ENCODE assay signal across 11 mouse cellular contexts in the genomic region with DNA sequence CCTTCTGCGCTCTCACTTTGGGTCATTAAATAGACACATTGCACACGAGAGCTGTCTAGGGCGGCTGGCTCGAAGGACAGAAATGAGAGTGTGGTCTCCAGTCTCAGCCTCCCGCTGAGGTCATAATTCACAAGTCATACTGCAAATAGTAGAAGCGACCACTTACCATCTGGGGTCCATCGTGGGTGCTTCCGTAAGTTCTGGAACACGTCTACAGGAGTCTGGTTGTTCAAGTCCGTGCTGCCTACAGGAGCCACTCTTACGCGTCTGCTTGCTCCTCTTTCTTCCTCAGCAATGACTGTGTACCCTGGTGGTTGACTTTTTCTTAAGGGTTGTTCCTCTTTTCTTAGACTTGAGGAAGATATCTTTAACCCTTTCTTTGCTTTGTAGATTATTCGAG. TPM values are rescaled to one million over a fixed set of nuclear protein-coding genes. Genes with fewer than 3 reads are reported as not detected.
A peak's percentile ranks its signal among the peaks of the same experiment; 100 is the strongest.
DNase-seq lines count a peak whose midpoint lies in the region; ATAC-seq lines count a peak whose summit lies in the region.
"Had no signal": no experiment of that assay in that cellular context is flagged by ENCODE, and none has a peak within 500 bp of the region (broad histone marks: within the 10 kb centered on the region; RNA-seq: fewer than 3 reads in every experiment).

A gene (minus strand): TSS at position 300 of the 400 bp plus-strand sequence.

- 85% methylated on average over 13 of the region's 13 CpGs for WGBS in heart, embryonic 10.5 days
- 70% methylated on average over 13 of the region's 13 CpGs for WGBS in neural tube, embryonic 15.5 days

- peak; percentile 93 to 94 for ATAC-seq in hematopoietic stem cell, adult 5-6 weeks (replicated peaks in 1 of 2; ENCODE audit: insufficient read depth in 1 of 2, low FRiP score in 2 of 2, low TSS enrichment in 1 of 2, low read depth in 1 of 2, poor library complexity in 2 of 2, severe bottlenecking in 2 of 2)
- peak; percentile 90 for ATAC-seq in monocyte, adult 5-6 weeks (replicated peaks; ENCODE audit: insufficient number of reproducible peaks, low FRiP score, low TSS enrichment, poor library complexity, severe bottlenecking)
- ATAC-seq in neural tube, embryonic 15.5 days (ENCODE audit: low FRiP score) = no peak
- ATAC-seq: forebrain, embryonic 15.5 days had no signal

- peak; percentile 21 for DNase-seq in heart, adult 8-10 months (ENCODE audit: low spot score)
- no peak for DNase-seq in heart, embryonic 10.5 days (ENCODE audit: low spot score)
- peak; percentile 71 for DNase-seq in CD4-positive, CD25-positive, alpha-beta regulatory T cell, adult 2 months (ENCODE audit: low read depth, low spot score)
- no peak for DNase-seq in cerebellum, adult 9-11 months
- DNase-seq in right cerebral cortex, adult 18-20 months = no peak
- DNase-seq: adrenal gland, postnatal 10 days had no signal

- no peak within 1 kb of the TSS for H3K9ac ChIP-seq in neural tube, embryonic 15.5 days (replicated peaks)
- H3K9ac ChIP-seq: forebrain, embryonic 15.5 days; hindbrain, embryonic 13.5 days had no signal

- no peak within 1 kb of the TSS for H3K27ac ChIP-seq in heart, embryonic 10.5 days
- H3K27ac ChIP-seq in neural tube, embryonic 15.5 days (replicated peaks) = no peak within 1 kb of the TSS
- H3K27ac ChIP-seq: forebrain, embryonic 15.5 days; hindbrain, embryonic 13.5 days had no signal

- no peaks in the 10 kb centered on the region for H3K4me1 ChIP-seq in heart, embryonic 10.5 days
- no peaks in the 10 kb centered on the region for H3K4me1 ChIP-seq in neural tube, embryonic 15.5 days
- H3K4me1 ChIP-seq: forebrain, embryonic 15.5 days; hindbrain, embryonic 13.5 days had no signal

- no peak within 1 kb of the TSS for H3K4me3 ChIP-seq in heart, embryonic 10.5 days
- H3K4me3 ChIP-seq in neural tube, embryonic 15.5 days (replicated peaks) = no peak within 1 kb of the TSS
- H3K4me3 ChIP-seq: forebrain, embryonic 15.5 days; hindbrain, embryonic 13.5 days had no signal

- no peaks in the 10 kb centered on the region for H3K27me3 ChIP-seq in heart, embryonic 10.5 days (ENCODE audit: insufficient read depth, poor library complexity, severe bottlenecking)
- H3K27me3 ChIP-seq in neural tube, embryonic 15.5 days (replicated peaks) = no peaks in the 10 kb centered on the region
- H3K27me3 ChIP-seq: forebrain, embryonic 15.5 days; hindbrain, embryonic 13.5 days had no signal

- no peaks in the 10 kb centered on the region for H3K36me3 ChIP-seq in heart, embryonic 10.5 days
- no peaks in the 10 kb centered on the region for H3K36me3 ChIP-seq in neural tube, embryonic 15.5 days
- H3K36me3 ChIP-seq: forebrain, embryonic 15.5 days; hindbrain, embryonic 13.5 days had no signal

- H3K9me3 ChIP-seq in heart, embryonic 10.5 days = no peaks in the 10 kb centered on the region
- H3K9me3 ChIP-seq in neural tube, embryonic 15.5 days (replicated peaks) = no peaks in the 10 kb centered on the region
- H3K9me3 ChIP-seq: forebrain, embryonic 15.5 days; hindbrain, embryonic 13.5 days had no signal

- H3K4me2 ChIP-seq in neural tube, embryonic 15.5 days = no peak within 1 kb of the TSS
- H3K4me2 ChIP-seq: forebrain, embryonic 15.5 days; hindbrain, embryonic 13.5 days had no signal

RNA-seq across cellular contexts. Expression of the gene that starts here (rescaled TPM):
- total RNA-seq in heart, adult 8-10 months (2022) = 1 to 10 TPM in 2 of 4 experiments, under 1 TPM in 2; 0.47 to 1.3 (median 0.97) TPM
- polyA plus RNA-seq in heart, embryonic 10.5 days (2016; fragmentation: Nextera tagmentation; extraction: Ambion mirVana) = 0.30 TPM in 2 replicates
- total RNA-seq in hematopoietic stem cell, adult 5-6 weeks (2017) = 14.1 and 18.0 TPM in 2 replicates
- 63.3 to 72.4 TPM (median 72.1 TPM) in 3 replicates for total RNA-seq in monocyte, adult 5-6 weeks (2017)
- 2.0 and 2.1 TPM in 2 replicates for polyA plus RNA-seq in neural tube, embryonic 15.5 days (2015; fragmentation: Nextera tagmentation; extraction: Ambion mirVana)

Comparison
In these comparisons a context has a peak if more than half of its experiments do, and no peak if none do; other contexts are left out.
1. DNase-seq: peak in heart, adult 8-10 months (single experiment) and CD4-positive, CD25-positive, alpha-beta regulatory T cell, adult 2 months (single experiment); none in heart, embryonic 10.5 days (single experiment), cerebellum, adult 9-11 months (single experiment) and right cerebral cortex, adult 18-20 months (single experiment).